Mouse (Mus musculus) urinary bladder, postnatal 36 days (tissue): ENCODE measurements around the gene Gm16253.

Experiments
- DNase-seq, 2 experiments: peaks; one replicate each; pipeline ENCODE4 v3.0.0; 2022; ENCODE audit warnings: low spot score in 2 of 2, mixed read lengths in 1 of 2

The Gm16253 gene

GRCm38 (mm10) chr3:96557694-96558093, 19.1 kb upstream of the Gm16253 start, which contains the start of gene Txnip:
Gene Txnip, plus strand, starts transcription at chr3:96557957.
- peak; percentile 100 for DNase-seq

GRCm38 (mm10) chr3:96558159-96558558, 18.6 kb upstream of the Gm16253 start:
- DNase-seq = no peak

DNA sequence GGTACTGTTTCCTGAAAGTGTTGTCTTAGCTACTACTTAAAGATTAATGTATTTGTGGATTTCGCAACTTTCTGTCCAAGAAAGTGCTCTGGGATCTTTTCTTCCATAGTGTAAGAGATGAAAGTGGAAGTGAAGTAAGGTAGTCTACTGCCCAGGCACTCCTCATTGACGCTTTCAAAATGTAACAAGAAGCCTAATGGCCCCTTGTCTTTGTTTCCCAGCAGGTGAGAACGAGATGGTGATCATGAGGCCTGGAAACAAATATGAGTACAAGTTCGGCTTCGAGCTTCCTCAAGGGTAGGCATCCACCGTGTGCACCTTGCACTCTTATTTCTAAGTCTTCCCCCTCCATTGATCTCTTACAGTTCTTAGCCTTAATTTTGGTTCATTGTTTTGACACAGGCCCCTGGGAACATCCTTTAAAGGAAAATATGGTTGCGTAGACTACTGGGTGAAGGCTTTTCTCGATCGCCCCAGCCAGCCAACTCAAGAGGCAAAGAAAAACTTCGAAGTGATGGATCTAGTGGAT, 18.1 kb upstream of the Gm16253 start:
- DNase-seq = no peak

DNA sequence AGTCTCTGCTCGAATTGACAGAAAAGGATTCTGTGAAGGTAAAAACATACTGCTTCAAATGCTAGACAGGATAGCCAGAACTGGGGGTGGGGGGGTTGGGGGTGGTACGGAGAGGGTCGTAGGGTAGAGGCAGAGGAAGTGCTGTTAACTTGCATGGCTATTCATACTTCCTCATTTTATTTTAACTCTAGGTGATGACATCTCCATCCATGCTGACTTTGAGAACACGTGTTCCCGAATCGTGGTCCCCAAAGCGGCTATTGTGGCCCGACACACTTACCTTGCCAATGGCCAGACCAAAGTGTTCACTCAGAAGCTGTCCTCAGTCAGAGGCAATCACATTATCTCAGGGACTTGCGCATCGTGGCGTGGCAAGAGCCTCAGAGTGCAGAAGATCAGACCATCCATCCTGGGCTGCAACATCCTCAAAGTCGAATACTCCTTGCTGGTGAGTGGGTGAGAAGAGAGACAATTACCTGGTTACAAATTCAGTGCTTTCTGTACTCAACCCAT, 17.3 kb upstream of the Gm16253 start:
- DNase-seq = no peak

DNA sequence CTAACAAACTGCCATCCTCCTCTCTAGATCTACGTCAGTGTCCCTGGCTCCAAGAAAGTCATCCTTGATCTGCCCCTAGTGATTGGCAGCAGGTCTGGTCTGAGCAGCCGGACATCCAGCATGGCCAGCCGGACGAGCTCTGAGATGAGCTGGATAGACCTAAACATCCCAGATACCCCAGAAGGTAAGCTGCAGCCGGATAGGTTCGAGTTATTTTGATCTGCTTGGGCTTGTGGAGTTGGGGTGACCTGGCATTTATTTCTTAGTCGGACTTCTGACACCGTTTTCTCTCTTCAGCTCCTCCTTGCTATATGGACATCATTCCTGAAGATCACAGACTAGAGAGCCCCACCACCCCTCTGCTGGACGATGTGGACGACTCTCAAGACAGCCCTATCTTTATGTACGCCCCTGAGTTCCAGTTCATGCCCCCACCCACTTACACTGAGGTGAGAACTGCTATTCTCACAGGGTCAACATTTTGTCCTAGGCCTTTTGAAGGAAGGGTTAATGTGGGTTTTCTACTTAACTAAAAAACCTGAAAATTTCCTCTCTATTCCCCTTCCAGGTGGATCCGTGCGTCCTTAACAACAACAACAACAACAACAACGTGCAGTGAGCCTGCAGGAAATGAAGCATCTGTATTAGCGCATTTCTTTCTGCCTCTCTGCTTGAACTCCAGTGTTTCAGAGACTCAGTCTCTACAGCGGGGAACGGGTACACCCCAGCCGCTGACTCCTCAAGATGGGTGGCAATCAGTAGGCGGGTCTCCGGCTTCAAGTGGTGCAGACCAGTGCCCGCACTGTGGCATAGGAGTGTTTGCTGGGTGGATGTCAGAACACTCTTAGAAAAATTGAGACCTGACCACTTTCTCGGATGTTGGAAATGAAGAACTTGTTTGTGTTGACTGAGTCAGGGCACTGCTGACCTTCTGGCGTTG, 16.6 kb upstream of the Gm16253 start:
- DNase-seq = no peak

- no peak for DNase-seq
Observed at GRCm38 (mm10) chr3:96560881-96561668, 15.7 kb upstream of the Gm16253 start.

GRCm38 (mm10) chr3:96561946-96562681, 14.7 kb upstream of the Gm16253 start:
- DNase-seq = peak in 1 of 2 experiments; percentile 70

DNA sequence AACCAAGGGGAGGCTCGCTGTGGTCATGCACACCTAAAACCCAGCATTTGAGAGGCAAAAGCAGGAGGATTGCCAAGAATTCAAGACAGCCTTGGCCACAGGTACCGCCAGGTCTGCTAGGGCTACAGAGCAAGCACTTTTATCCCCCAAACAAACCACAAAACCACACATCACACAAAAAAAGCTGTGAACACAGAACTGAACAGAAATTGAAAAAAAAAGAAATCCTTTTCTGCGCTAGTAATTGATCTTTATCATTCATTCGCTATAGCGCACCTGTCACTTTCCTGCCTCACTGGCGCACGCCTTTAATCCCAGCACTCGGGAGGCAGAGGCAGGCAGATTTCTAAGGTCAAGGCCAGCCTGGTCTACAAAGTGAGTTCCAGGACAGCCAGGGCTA, 13.5 kb upstream of the Gm16253 start:
- no peak for DNase-seq

DNA sequence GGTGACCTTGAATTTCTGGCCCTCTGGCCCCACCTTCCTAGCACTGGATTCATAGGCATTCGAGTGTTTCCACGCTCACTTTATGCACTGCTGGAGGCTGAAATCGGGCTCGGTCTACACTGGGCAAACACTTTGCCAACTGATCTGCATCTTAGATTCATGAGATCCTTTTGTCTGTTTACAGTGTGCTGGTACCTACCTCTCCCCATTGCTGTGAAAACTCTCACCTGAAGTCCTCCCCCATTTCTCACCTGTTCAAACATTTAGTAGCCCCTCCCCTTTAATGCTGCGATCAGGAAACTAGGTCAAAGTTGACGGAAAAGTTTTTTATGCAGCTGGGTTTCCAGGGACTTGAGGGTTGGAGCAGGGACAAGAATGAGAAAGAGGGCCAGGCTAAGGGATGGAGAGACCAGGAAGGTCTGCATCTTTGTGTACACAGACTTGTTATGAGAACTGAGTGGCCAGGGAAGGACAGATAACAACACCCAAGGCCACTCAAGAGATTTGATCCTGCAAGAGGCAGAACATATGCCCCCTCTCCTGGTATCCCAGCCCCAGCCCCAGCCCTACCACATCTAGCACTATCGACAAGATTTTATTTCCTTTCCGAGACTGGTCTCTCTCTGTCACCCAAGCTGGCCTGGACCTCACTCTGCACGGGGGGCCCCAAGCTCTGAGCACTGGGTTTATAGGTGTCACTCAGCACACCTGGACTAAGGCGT, 12.7 kb upstream of the Gm16253 start:
- no peak for DNase-seq

- no peak for DNase-seq
Observed at GRCm38 (mm10) chr3:96564633-96565032, 12.2 kb upstream of the Gm16253 start.

GRCm38 (mm10) chr3:96565105-96565504, 11.7 kb upstream of the Gm16253 start:
- DNase-seq = no peak

DNA sequence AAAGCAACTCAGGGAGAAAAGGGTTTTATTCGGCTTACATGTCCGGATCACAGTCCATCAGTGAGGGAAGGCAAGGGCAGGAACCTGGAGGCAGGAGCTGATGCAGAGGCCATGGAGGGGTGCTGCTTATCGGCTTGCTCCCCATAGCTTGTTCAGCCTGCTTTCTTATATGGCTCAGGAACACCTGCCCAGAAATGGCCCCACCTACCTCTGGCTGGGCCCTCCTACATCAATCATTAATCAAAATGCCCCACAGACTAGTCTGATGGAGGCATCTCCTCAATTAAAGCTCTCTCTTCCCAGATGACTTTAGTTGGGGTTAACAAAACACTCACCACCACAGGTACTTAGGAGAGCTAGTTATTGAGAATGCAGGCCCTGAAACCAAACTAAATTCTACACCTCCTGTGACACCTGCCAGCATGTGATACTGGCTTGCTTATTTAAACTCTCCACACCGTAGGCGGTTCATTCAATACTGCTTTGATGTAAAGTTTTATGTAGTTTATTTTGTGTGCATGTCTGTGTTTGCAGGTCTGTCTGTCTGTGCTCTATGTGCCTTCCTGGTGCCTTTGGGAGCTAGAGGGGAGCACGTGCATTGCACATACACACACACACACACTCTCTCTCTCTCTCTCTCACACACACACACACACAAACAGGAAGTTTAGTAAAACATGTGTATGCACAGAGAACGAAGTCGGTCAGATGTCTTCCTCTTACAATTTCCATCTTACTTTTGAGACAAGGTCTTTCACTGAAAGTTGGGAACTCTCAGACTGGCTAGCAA, 9.9 kb upstream of the Gm16253 start:
- DNase-seq = no peak

DNA sequence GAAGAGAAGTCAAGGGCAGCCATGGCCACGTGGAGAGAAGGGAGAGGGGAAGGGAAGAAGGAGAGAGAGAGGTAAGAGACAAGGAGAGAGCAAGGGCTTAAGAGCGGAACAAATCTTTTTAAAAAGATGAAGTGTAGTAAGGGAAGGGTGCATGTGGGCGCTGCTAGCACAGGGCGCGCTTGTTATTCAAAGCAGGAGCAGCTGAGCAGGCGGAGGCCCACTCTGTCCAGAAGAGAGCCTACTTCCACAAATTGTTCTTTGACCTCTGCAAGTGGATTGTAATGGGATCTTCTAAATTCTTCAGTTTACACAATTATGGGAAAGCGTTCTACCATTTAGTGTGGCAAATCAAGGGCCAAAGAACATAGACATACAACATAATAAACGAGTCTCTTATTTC, 8.2 kb upstream of the Gm16253 start:
- no peak for DNase-seq

DNA sequence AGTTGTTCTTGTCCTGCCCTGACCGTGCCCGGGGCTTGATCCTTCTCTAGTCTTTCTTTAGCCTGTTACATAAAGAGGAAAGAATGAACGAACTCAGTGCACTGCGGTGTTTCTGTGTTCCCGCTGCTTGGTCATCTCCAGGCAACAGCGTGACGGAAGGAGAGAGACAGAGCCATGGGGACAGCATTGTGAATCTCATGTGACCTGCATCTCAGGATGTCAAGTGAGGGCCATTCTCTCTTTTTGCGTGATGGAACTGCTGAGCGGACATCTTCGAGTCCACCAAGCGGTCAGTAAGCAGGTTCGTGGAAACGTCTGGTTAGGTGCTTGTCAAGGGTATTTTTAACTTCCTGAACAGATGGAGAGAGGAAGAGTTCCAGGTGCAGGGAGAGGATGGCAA, 7.3 kb upstream of the Gm16253 start:
- no peak for DNase-seq

DNA sequence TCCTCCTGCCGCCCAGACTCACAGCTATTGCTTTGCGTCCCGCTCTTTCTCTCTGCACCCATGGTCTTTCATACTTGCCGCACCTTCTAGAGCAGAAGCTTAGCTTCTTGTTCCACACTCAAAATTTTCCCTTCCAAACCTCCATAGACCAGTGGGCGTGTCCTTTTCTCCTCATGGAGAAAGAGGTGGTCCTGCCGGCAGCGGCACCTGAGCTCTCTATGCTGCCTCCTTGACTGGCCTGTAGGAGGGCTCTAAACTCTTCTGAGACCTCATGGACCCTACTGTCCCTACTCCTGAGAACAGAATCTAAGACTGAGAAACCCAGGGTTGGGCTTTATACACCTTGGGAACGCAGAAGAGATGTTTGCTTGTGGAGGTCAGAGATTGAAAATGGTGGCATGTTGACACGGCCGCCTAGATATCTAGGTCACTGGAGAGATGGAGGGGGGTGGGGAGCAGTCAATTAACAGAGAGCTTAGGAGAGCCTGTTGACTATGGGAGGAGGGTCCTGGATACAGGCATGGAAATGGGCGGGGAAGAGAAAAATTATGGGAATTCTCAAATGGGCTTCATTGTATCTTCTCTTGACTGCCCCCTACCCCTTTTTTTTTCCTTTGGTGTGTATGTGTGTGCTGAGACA, 6.7 kb upstream of the Gm16253 start:
- DNase-seq = no peak

- DNase-seq = no peak
Observed at GRCm38 (mm10) chr3:96570643-96571042, 6.1 kb upstream of the Gm16253 start.

GRCm38 (mm10) chr3:96571336-96571735, 5.4 kb upstream of the Gm16253 start:
- no peak for DNase-seq

GRCm38 (mm10) chr3:96571896-96572698, 4.7 kb upstream of the Gm16253 start:
- DNase-seq = no peak
